In the genomic region with DNA sequence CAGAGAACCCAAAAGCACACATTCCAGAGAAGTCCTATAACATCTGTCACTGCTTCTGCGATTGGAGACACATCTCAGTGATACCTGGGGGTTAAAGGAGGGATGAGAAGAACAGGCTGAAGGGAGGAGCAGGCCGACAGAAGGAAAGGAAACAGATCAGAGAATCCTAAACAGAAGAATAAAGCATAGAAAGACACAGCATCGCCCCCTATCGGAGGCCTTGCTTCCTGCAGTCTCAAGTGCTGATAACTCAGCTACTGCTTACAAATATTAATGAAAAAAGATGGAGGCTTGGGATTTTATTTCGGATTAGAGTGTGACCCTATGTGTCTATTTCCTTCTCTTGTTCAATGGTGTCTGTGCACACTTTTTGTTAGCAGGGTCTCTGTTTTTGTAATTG, we compare ENCODE assay signal across 8 mouse cellular contexts.
A peak's percentile ranks its signal among the peaks of the same experiment; 100 is the strongest.
DNase-seq lines count a peak whose midpoint lies in the region; ATAC-seq lines count a peak whose summit lies in the region.

No protein-coding gene starts in this region.

- H3K9me3 ChIP-seq in liver, embryonic 11.5 days (ENCODE audit: control insufficient read depth, low read length), result no peaks in the 10 kb centered on the region

- 47% methylated on average over 5 of the region's 5 CpGs for WGBS in liver, embryonic 11.5 days

- ATAC-seq in liver, embryonic 11.5 days (replicated peaks; ENCODE audit: low FRiP score), result no peak

- no peak overlapping the region for H3K27ac ChIP-seq in liver, embryonic 11.5 days (ENCODE audit: low read depth, low read length)

- no peak overlapping the region for H3K4me2 ChIP-seq in liver, embryonic 11.5 days

- no peaks in the 10 kb centered on the region for H3K36me3 ChIP-seq in liver, embryonic 11.5 days (ENCODE audit: control insufficient read depth, insufficient read depth, low read length)

- H3K4me3 ChIP-seq in liver, embryonic 11.5 days (ENCODE audit: low read depth, low read length), result no peak overlapping the region

- DNase-seq in embryo, embryonic 10.5 days (ENCODE audit: low spot score), result peak; percentile 44
- DNase-seq in embryo, embryonic 11 days, result no peak
- peak; percentile 14 for DNase-seq in liver
- DNase-seq in liver, embryonic 11.5 days (ENCODE audit: low spot score), result no peak
- DNase-seq in T-cell, adult 2 months (ENCODE audit: low spot score), result peak; percentile 31
- DNase-seq in retina, postnatal 1 day, result peak; percentile 26
- DNase-seq in cerebellum, adult 11-12 months, result no peak
- DNase-seq in right cerebral cortex, postnatal 36 days (ENCODE audit: low spot score in 2 of 2), result no peak

- peaks cover 3% of the 10 kb centered on the region for H3K4me1 ChIP-seq in liver, embryonic 11.5 days (replicated peaks; ENCODE audit: control insufficient read depth, insufficient read depth, low read length)

- no peaks in the 10 kb centered on the region for H3K27me3 ChIP-seq in liver, embryonic 11.5 days (replicated peaks; ENCODE audit: control insufficient read depth, insufficient read depth, low read length)

- no peak overlapping the region for H3K9ac ChIP-seq in liver, embryonic 11.5 days (ENCODE audit: low read depth, low read length)

Comparison
In these comparisons a context has a peak if more than half of its experiments do, and no peak if none do; other contexts are left out.
1. DNase-seq: peak in embryo, embryonic 10.5 days (single experiment), liver (single experiment), T-cell, adult 2 months (single experiment) and retina, postnatal 1 day (single experiment); none in embryo, embryonic 11 days (single experiment), liver, embryonic 11.5 days (single experiment), cerebellum, adult 11-12 months (single experiment) and right cerebral cortex, postnatal 36 days (0 of 2).